Mouse (Mus musculus) cerebellum, postnatal 4 days (tissue): ENCODE measurements at regions not wholly inside any gene's neighbourhood (a gene's known extent, or its start where the extent isn't known, plus 50 kb on each side); places are given as distances from the start of the nearest gene placed in this dataset.

Experiments
- DNase-seq, 2 experiments: peaks; one replicate each; pipeline ENCODE4 v3.0.0; 2022; ENCODE audit warnings: low spot score in 2 of 2, mixed read lengths in 1 of 2

DNA sequence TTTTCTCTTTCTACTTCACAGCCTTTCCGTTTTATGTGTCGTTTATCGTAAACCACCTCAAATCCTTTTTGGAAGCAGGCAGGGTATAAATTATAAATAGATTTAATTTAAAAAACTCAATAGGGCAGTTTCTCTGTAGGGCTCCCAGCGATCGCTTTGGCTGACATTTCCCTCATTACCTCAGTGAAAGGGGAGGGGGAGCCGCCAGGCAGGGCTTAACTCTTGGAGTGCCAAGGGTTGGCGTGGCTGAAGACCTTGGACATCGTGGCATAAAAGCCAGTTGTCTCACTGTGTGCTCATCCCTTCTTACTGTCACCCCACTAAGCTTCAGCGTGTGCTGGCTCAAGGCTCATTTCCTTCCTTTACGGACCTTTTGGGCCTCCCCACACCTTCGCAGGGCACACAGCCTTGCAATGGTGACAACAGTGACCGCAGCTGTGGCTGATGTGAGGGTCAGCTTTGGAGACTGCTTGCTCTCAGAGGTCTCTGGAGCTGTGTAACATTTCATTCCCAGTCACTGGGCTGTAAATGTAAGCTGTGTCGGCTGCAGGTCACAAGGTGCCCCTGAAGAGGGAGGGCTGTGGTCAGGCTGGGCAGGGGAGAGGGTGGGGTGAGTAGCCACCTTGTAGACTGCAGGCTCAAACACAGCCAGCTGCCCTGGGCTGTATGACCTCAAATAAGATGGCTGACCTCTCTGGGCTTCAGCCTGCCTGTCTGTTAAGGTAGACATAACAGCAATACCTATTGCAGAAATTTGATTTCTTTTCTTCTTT lies 81.6 kb upstream of the Stx16 start:
- DNase-seq = no peak

- no peak for DNase-seq
These were observed 71.4 kb upstream of the Stx16 start for GRCm38 (mm10) chr2:174004666-174005065.

DNA sequence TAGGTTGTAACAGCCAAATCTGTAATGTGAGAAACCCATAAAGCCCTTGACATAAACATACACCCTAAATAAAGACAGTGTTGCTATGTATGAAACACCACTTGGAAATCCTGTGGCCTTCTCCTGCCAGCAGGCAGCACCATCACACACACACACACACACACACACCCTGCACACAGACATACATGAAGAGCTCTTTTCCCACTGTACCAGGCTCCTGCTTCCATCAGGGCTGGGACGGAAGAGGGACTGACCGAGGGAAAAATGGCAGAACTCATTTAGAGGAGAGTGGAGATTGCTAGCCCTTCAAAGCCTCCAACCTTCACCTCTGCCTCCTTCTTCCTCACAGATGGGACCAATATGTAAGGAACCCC lies 68.1 kb upstream of the Stx16 start:
- no peak for DNase-seq

DNA sequence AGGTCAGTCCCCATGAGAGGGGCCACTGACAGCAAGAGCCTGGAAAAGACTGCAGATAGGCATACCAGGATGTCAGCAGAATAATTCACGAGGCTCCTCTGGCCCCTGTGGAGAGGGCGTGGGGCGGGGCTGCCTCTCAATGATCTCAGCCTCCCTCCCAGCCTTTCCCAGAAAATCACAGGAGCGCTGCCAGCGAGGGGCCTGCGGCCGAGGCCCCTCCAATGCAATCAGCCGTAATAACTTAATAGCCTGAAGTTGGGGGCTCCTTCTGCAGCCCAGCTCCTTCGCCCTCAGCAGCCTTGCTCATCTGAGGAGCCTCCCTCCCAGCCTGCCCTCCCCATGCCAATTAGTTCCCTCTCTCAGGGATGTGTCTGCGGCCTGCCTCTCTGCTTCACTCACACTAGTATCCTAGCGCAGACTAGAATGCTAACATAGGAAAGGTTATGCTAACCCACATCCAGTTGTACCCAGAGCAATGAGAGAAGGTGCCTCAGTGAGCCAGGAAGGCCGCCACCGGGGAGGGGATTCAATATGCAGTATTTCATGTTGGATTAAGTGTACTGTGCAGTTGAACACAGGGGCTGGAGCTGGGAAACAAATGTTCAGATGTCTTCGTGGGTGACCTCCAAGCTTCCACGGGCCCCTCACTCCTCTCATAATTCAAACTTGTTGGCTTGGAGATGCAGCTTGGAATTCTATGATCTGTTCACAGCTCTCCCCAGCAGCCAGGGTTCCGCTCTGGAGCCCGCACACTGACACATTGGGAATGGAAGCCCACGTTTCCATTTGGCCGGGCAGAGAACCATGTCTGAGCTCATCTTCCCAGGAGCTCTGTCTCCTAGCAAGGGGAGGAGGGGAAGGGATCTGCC lies 67.5 kb upstream of the Stx16 start:
- DNase-seq = no peak

- DNase-seq = no peak
These were observed 66.1 kb upstream of the Stx16 start for GRCm38 (mm10) chr2:174010038-174010437.

DNA sequence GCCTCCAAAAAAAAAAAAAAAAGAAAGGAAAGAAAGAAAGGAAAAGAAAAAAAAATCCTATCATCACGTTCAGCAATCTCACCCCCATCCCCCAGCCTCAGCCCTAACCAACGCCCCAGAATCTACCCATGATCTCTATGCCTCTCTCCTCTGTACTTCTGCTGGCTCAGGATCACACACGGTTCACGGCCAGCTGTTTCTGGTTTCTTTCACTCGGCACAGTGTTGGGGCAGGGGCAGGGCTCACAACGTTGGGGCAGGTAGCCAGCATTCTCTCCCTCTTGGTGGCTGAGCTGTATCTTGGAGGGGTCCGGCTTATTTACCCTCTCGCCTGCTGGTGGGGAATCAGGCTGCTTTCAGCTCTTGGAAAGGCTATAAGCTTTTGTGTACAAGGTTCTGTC lies 64.7 kb upstream of the Stx16 start:
- no peak for DNase-seq

DNA sequence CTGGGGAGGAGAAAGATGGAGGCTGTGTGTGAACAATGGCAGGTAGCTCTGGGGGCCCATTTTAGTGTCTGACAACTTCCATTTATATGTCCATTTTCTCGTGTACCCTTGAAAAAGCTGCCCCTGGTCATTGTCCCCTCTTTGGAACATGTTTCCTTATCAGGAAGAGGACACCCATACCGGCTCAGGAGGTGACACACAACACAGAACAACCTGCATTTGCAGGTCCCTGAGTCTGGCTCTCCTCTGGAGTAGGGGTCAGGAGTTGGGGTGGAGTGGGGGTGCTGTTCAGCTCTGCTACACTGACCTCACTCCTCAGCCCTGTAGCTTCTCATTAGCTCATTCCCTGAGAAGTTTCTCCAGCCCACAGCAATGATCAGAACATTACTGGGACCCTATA lies 61.7 kb upstream of the Stx16 start:
- peak in 1 of 2 experiments; percentile 3 for DNase-seq

- no peak for DNase-seq
These were observed 60.8 kb upstream of the Stx16 start for GRCm38 (mm10) chr2:174015283-174015682.

GRCm38 (mm10) chr2:174016068-174016467 lies 60.0 kb upstream of the Stx16 start:
- no peak for DNase-seq

GRCm38 (mm10) chr2:174017042-174017441 lies 59.1 kb upstream of the Stx16 start:
- DNase-seq = no peak

GRCm38 (mm10) chr2:174017596-174017995 lies 58.5 kb upstream of the Stx16 start:
- no peak for DNase-seq

GRCm38 (mm10) chr2:174018002-174018401 lies 58.1 kb upstream of the Stx16 start:
- no peak for DNase-seq

DNA sequence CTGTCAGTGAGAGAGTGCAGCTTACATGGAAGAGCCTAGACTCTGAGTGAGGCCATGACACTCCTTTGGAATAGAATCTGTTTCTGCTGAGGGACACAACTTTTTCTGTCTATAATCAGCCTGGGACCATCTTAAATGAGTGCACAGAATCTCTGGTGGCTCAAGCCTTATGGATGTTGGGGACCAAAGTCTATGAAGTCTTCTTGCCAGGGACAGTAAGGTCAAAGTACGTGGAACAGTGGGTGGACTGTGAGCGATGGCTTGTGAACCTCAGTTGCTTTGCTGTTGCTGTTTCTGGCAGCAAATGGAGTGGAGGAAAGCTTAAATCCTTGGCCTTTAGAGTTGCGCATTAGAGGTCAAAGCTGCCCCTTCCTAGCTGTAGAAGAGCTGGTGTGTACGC lies 57.1 kb upstream of the Stx16 start:
- DNase-seq = no peak

- DNase-seq = no peak
These were observed 56.1 kb upstream of the Stx16 start for GRCm38 (mm10) chr2:174019970-174020369.

DNA sequence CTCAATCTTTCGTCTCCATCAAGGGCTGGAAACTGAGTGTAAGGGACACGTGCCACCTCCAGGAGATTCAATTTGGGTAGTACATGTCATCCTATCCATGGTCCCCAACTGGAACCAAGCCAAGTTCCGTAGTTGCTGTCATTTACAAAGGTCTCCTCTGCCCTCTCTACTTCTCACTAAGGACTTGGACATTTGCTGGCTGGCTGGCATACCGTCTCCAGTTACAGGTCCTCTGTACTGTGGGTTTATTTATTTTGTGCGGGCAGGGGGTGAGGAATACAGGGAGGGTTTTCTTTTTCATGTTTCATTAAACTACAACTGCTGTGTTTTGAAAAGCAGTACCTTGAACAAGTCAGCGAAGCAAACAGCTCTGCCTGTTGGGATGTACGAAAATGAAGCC lies 55.7 kb upstream of the Stx16 start:
- DNase-seq = no peak

DNA sequence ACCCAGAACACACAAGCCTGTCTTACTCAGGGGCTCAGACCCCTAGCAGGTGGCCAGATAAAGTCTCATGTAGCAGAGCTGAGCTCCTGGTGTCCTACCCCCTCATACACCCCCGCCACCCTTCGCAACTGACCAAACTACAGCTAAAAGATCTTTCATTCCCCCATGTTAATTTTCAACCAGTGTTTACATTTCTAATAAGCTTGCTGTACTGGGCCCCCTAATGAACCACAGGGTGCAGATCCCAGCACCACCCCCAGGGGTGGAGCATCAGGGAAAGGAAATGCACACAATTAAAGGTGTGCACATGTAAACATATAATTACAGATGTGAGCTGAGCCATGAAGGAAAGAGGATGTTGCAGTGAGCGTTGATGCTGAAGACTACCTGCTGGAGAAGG lies 54.6 kb upstream of the Stx16 start:
- no peak for DNase-seq

- DNase-seq = no peak
These were observed 53.8 kb upstream of the Stx16 start for GRCm38 (mm10) chr2:174022292-174022691.

- no peak for DNase-seq
These were observed 50.8 kb upstream of the Stx16 start for GRCm38 (mm10) chr2:174025181-174025870.
